Mouse (Mus musculus) spleen, adult 10 weeks (tissue): ENCODE results near the gene Rnf25. TPM values are rescaled to one million over a fixed set of nuclear protein-coding genes. Genes with fewer than 3 reads are reported as not detected.

Source experiments
- polyA plus RNA-seq: library from polyadenylated mRNA; stranded (reverse); fragments of 350-450 nt; fragmentation: Illumina TruSeq; extraction: RNeasy Lipid Tissue Mini Kit (QIAGEN cat#74804); gene quantifications from one replicate; pipeline ENCODE4 v1.2.3, GENCODE M21; 2015; ENCODE audit warnings: low replicate concordance; ENCODE audit not compliant: insufficient read depth

Gene Rnf25
- 44.9 TPM for polyA plus RNA-seq

DNA sequence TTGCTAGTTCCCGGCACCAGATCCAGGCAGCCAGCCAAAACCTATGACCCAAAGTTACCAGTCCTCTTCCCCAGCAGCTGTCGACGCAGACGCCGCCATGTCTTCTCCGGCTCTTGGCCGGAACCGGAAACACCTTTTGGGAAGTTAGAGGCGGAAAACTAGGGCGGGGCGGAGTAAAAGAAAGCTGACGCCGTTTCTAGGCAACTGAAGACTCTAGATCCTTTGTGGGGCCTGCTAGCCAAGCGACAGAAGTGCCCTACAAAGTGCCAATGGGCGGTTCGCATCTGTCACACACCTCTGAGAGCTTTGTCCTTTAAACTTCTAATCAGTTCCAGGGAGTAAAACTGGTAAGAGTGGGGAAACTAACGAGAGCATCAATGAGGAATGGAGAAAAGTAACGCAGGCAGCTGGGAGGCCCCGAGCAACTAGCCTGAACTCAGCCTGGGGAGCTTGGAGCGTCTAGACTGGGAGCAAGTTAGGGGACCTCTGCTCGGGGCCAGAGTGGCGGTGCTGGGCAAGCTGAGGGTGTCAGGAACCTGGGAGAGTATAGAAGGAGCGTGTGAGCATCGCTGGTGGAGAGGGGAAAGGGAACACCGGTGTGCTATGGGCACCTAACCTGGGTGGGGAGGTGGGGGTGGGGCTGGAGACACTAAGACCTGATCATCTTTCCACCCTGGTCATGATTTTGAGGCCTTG lies at the start of gene Rnf25, which contains the start of gene Stk36:
Rnf25 (minus strand) TSS at position 131 of the 696 bp plus-strand sequence.
Stk36 (plus strand) TSS at position 179 of the 696 bp plus-strand sequence.

DNA sequence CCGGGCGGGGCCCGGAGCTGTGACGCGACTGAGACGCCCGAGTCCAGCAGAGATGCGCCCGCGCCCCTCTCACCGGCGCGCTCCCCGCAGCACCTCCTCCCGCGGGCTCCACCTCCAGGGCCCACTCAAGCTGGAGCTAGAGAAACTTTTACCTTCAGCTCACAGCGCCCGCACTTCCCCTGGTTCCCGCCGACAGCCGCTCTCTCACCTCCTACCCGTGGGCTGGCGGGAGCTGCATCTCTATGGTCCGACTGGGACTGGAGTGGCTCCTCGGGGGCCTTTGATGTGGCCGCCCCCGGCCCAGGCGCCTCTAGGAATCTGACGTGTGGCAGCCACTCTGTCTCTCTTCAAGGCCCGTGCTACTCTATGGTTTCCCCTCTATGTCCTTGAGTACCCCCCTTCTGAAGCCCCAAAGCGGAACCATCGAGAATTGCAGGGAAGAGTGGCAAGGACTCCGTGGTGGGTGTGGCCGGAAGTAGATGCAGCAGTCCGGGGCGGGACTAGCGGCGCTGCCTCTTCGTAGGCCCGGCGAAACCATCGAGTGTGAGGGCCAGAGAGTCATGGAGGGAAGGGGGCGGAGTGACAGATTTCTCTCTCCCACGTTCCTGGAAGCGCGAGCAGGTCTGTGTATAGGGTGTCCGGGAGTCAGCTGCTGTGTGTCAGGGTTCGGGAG lies 13.3 kb downstream of the Rnf25 start, which contains the start of the genes Zfp142 and Bcs1l:
Zfp142 (minus strand) TSS at position 474 of the 673 bp plus-strand sequence.
Bcs1l (plus strand) TSS at position 517 of the 673 bp plus-strand sequence.

GRCm38 (mm10) chr1:74544184-74544583 lies 57.0 kb downstream of the Rnf25 start, which contains the start of gene Usp37:
Gene Usp37 (minus strand): TSS chr1:74544284.

Other genes with a start within 250 kb of the Rnf25 start
- 0.64 TPM for gene Catip, start 239.3 kb downstream of the Rnf25 start, polyA plus RNA-seq
- gene Slc11a1, start 226.2 kb downstream of the Rnf25 start, polyA plus RNA-seq, result 46.5 TPM
- 54.0 TPM for gene Ctdsp1, start 209.9 kb downstream of the Rnf25 start, polyA plus RNA-seq
- gene Vil1, start 192.0 kb downstream of the Rnf25 start, polyA plus RNA-seq, result not detected
- gene Cnot9, start 95.3 kb downstream of the Rnf25 start, polyA plus RNA-seq, result 35.8 TPM
- gene Plcd4, start 58.5 kb downstream of the Rnf25 start, polyA plus RNA-seq, result not detected
- gene Usp37, start 57.1 kb downstream of the Rnf25 start, polyA plus RNA-seq, result 19.9 TPM
- 13.7 TPM for gene Zfp142, start 13.2 kb downstream of the Rnf25 start, polyA plus RNA-seq
- gene Bcs1l, start 13.1 kb downstream of the Rnf25 start, polyA plus RNA-seq, result 16.0 TPM
- 0.29 TPM for gene Stk36, start within 50 bp of the Rnf25 start, polyA plus RNA-seq
- gene Ttll4, start 60.3 kb upstream of the Rnf25 start, polyA plus RNA-seq, result 43.7 TPM
- gene Cyp27a1, start 112.2 kb upstream of the Rnf25 start, polyA plus RNA-seq, result 86.6 TPM
- gene Prkag3, start 147.8 kb upstream of the Rnf25 start, polyA plus RNA-seq, result 0.15 TPM
- 0.47 TPM for gene Wnt6, start 170.5 kb upstream of the Rnf25 start, polyA plus RNA-seq
- gene Wnt10a, start 190.1 kb upstream of the Rnf25 start, polyA plus RNA-seq, result 0.77 TPM